Mouse (Mus musculus): ENCODE data around the gene Cand2. TPM values are rescaled to one million over a fixed set of nuclear protein-coding genes. Genes with fewer than 3 reads are reported as not detected.

Gene Cand2
- polyA plus RNA-seq, 1 experiment from 2014 or later: 17.2 TPM

- Histone ChIP-seq H3K36me3 (peaks cover 3% of the 10 kb centered on the region), H3K9ac (no peak overlapping the region), H3K9me3 (no peaks in the 10 kb centered on the region), H3K27ac (no peak overlapping the region), H3K4me3 (replicated peaks) (peak overlapping the region; percentile 77; the same call in 1 of the 2 replicates), H3K4me2 (replicated peaks) (peak overlapping the region; percentile 84), H3K4me1 (replicated peaks) (peaks cover 21% of the 10 kb centered on the region), H3K27me3 (replicated peaks) (no peaks in the 10 kb centered on the region)
- no peak for ATAC-seq
- WGBS: 24% methylated on average over 9 of the region's 9 CpGs
Measured at GRCm38 (mm10) chr6:115776363-115776762, 2.0 kb downstream of the Cand2 start.

GRCm38 (mm10) chr6:115782781-115783180 lies 8.4 kb downstream of the Cand2 start:
- Histone ChIP-seq H3K36me3 (peaks cover 36% of the 10 kb centered on the region), H3K4me2 (replicated peaks) (no peak overlapping the region), H3K4me1 (replicated peaks) (no peaks in the 10 kb centered on the region), H3K27ac (no peak overlapping the region), H3K9ac (no peak overlapping the region), H3K27me3 (replicated peaks) (no peaks in the 10 kb centered on the region), H3K4me3 (replicated peaks) (no peak overlapping the region), H3K9me3 (no peaks in the 10 kb centered on the region)
- ATAC-seq: no peak
- WGBS: 88% methylated on average over 3 of the region's 3 CpGs

GRCm38 (mm10) chr6:115791016-115791415 lies 16.7 kb downstream of the Cand2 start:
- ATAC-seq: no peak
- Histone ChIP-seq H3K9ac (no peak overlapping the region), H3K4me3 (replicated peaks) (no peak overlapping the region), H3K27ac (no peak overlapping the region), H3K36me3 (peaks cover 53% of the 10 kb centered on the region), H3K27me3 (replicated peaks) (no peaks in the 10 kb centered on the region), H3K4me2 (replicated peaks) (no peak overlapping the region), H3K4me1 (replicated peaks) (no peaks in the 10 kb centered on the region), H3K9me3 (no peaks in the 10 kb centered on the region)
- 86% methylated on average over 10 of the region's 10 CpGs for whole genome bisulfite sequencing

GRCm38 (mm10) chr6:115791842-115792686 lies 17.7 kb downstream of the Cand2 start:
- H3K4me2 ChIP-seq (replicated peaks): no peak overlapping the region
- H3K4me3 ChIP-seq (replicated peaks): no peak overlapping the region
- no peaks in the 10 kb centered on the region for H3K27me3 ChIP-seq (replicated peaks)
- WGBS: 82% methylated on average over 34 of the region's 34 CpGs
- no peaks in the 10 kb centered on the region for H3K4me1 ChIP-seq (replicated peaks)
- H3K27ac ChIP-seq: no peak overlapping the region
- no peak overlapping the region for H3K9ac ChIP-seq
- no peak for ATAC-seq
- H3K9me3 ChIP-seq: no peaks in the 10 kb centered on the region
- H3K36me3 ChIP-seq: peaks cover 48% of the 10 kb centered on the region

GRCm38 (mm10) chr6:115792691-115793215 lies 18.4 kb downstream of the Cand2 start:
- no peak overlapping the region for H3K4me3 ChIP-seq (replicated peaks)
- no peak overlapping the region for H3K9ac ChIP-seq
- no peaks in the 10 kb centered on the region for H3K27me3 ChIP-seq (replicated peaks)
- peaks cover 50% of the 10 kb centered on the region for H3K36me3 ChIP-seq
- 91% methylated on average over 21 of the region's 21 CpGs for WGBS
- H3K27ac ChIP-seq: no peak overlapping the region
- ATAC-seq: no peak
- no peak overlapping the region for H3K4me2 ChIP-seq (replicated peaks)
- H3K4me1 ChIP-seq (replicated peaks): no peaks in the 10 kb centered on the region
- no peaks in the 10 kb centered on the region for H3K9me3 ChIP-seq

GRCm38 (mm10) chr6:115801811-115802210 lies 27.5 kb downstream of the Cand2 start:
- Histone ChIP-seq H3K4me1 (replicated peaks) (peaks cover 14% of the 10 kb centered on the region), H3K4me2 (replicated peaks) (no peak overlapping the region), H3K27me3 (replicated peaks) (no peaks in the 10 kb centered on the region), H3K4me3 (replicated peaks) (no peak overlapping the region), H3K36me3 (peaks cover 49% of the 10 kb centered on the region), H3K9ac (no peak overlapping the region), H3K27ac (no peak overlapping the region), H3K9me3 (no peaks in the 10 kb centered on the region)
- no peak for ATAC-seq
- WGBS: 85% methylated on average over 3 of the region's 3 CpGs

GRCm38 (mm10) chr6:115803541-115804382 lies 29.4 kb downstream of the Cand2 start:
- H3K9ac ChIP-seq: no peak overlapping the region
- WGBS: 40% methylated on average over 16 of the region's 16 CpGs
- no peaks in the 10 kb centered on the region for H3K27me3 ChIP-seq (replicated peaks)
- ATAC-seq: peak; percentile 61
- H3K36me3 ChIP-seq: peaks cover 36% of the 10 kb centered on the region
- H3K4me2 ChIP-seq (replicated peaks): no peak overlapping the region
- no peak overlapping the region for H3K27ac ChIP-seq
- H3K4me3 ChIP-seq (replicated peaks): no peak overlapping the region
- peaks cover 20% of the 10 kb centered on the region for H3K4me1 ChIP-seq (replicated peaks)
- no peaks in the 10 kb centered on the region for H3K9me3 ChIP-seq

GRCm38 (mm10) chr6:115804432-115805192 lies 30.3 kb downstream of the Cand2 start:
- WGBS: 68% methylated on average over 10 of the region's 10 CpGs
- ATAC-seq: no peak

GRCm38 (mm10) chr6:115807464-115808195 lies 33.3 kb downstream of the Cand2 start:
- no peak for ATAC-seq
- Histone ChIP-seq H3K4me3 (replicated peaks) (peak overlapping the region; percentile 93), H3K4me2 (replicated peaks) (peak overlapping the region; percentile 75), H3K27me3 (replicated peaks) (no peaks in the 10 kb centered on the region), H3K4me1 (replicated peaks) (peaks cover 20% of the 10 kb centered on the region), H3K9ac (peak overlapping the region; percentile 98), H3K27ac (peak overlapping the region; percentile 96), H3K9me3 (no peaks in the 10 kb centered on the region), H3K36me3 (peaks cover 22% of the 10 kb centered on the region)
- 3% methylated on average over 15 of the region's 15 CpGs for WGBS

More at GRCm38 (mm10) chr6:115804432-115805192, 30.3 kb downstream of the Cand2 start:
- H3K4me3 ChIP-seq (replicated peaks): no peak overlapping the region
- H3K27ac ChIP-seq: no peak overlapping the region
- H3K9me3 ChIP-seq: no peaks in the 10 kb centered on the region
- H3K4me1 ChIP-seq (replicated peaks): peaks cover 20% of the 10 kb centered on the region
- H3K9ac ChIP-seq: no peak overlapping the region
- H3K4me2 ChIP-seq (replicated peaks): no peak overlapping the region
- no peaks in the 10 kb centered on the region for H3K27me3 ChIP-seq (replicated peaks)
- H3K36me3 ChIP-seq: peaks cover 36% of the 10 kb centered on the region

GRCm38 (mm10) chr6:115808196-115808487 lies 33.8 kb downstream of the Cand2 start:
- Histone ChIP-seq H3K4me3 (replicated peaks) (peak overlapping the region; percentile 93), H3K9ac (peak overlapping the region; percentile 98), H3K27me3 (replicated peaks) (no peaks in the 10 kb centered on the region), H3K4me1 (replicated peaks) (peaks cover 20% of the 10 kb centered on the region), H3K36me3 (peaks cover 22% of the 10 kb centered on the region), H3K27ac (peak overlapping the region; percentile 96), H3K9me3 (no peaks in the 10 kb centered on the region), H3K4me2 (replicated peaks) (peak overlapping the region; percentile 75)
- under 1% methylated on average over 22 of the region's 22 CpGs for WGBS
- ATAC-seq: no peak

- ATAC-seq: peak; percentile 88
- H3K4me2 ChIP-seq (replicated peaks): peak within 1 kb of the TSS; percentile 75
- H3K36me3 ChIP-seq: peaks cover 22% of the 10 kb centered on the region
- H3K9me3 ChIP-seq: no peaks in the 10 kb centered on the region
- H3K4me1 ChIP-seq (replicated peaks): peaks cover 18% of the 10 kb centered on the region
- WGBS: under 1% methylated on average over 47 of the region's 47 CpGs
- H3K9ac ChIP-seq: peak within 1 kb of the TSS; percentile 98
- H3K4me3 ChIP-seq (replicated peaks): peak within 1 kb of the TSS; percentile 93
- no peaks in the 10 kb centered on the region for H3K27me3 ChIP-seq (replicated peaks)
- H3K27ac ChIP-seq: peak within 1 kb of the TSS; percentile 96
Measured at GRCm38 (mm10) chr6:115808488-115809231, 34.3 kb downstream of the Cand2 start, which contains the start of gene Rpl32. Rpl32 (minus strand) TSS chr6:115808747.
